ENCODE assay signal across 14 mouse cellular contexts in the genomic region with DNA sequence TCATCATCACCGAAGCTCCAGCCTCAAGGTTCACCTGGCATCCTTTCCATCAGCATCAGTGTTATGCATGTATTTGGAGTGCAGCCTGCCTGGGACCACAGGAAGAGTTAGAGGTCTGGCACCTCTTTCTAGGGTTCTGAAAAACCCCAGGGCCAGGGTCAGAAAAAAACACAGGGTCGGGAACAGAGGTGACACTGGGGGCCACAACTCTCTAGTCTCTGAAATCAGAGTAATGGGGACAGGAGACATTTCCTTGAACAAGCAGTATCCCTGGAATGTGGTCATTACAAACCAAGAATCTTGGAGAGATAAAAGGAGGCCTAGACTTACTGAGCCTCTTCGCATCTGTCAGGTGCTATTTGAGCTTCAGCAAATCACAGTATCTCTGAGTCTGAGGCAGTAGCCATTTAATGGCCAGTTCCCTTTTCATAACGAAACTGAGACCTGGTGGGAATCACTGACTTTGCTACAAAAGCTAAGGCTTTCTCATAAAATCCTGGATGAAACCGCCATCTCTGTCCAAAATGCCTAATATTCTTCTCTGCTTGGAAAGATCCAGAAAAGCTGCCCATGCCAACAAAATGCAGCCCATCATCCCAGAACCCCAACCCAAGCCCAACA.
"Had no signal": no experiment of that assay in that cellular context is flagged by ENCODE, and none has a peak within 500 bp of the region (broad histone marks: within the 10 kb centered on the region; RNA-seq: fewer than 3 reads in every experiment).

No protein-coding gene starts in this region.

- DNase-seq: kidney, adult 11 months; kidney, adult 9 months; kidney, postnatal 25 days; layer of hippocampus, adult 9-11 months; liver, embryonic 13.5 days; lung, adult 2 months; lung, postnatal 14 days; lung, postnatal 4 days; midbrain, embryonic 14.5 days; right cerebral cortex, adult 18-20 months; right cerebral cortex, postnatal 14 days; right cerebral cortex, postnatal 4 days; spleen, adult 18-20 months; thymus, postnatal 25 days had no signal
